Mouse (Mus musculus) midbrain, postnatal 0 days (tissue): Measurements from ENCODE around the gene Fbxw7. TPM values are rescaled to one million over a fixed set of nuclear protein-coding genes. Genes with fewer than 3 reads are reported as not detected.

Experiments
- ATAC-seq: fragments of 200-750 bp; cut with Nextera tagmentation; 2 replicates; pipeline ENCODE4 v1.8.0; 2017; ENCODE audit warnings: moderate number of reproducible peaks, mild to moderate bottlenecking, moderate TSS enrichment, moderate library complexity; ENCODE audit not compliant: low FRiP score
- DNase-seq: peaks from one replicate; pipeline ENCODE4 v3.0.0-alpha.2; 2015; ENCODE audit warnings: low spot score
- H3K27ac ChIP-seq: fragments of 300-500 bp; sonication (generic); 2 replicates; pipeline ENCODE4 v1.5.1; 2014; ENCODE audit warnings: low read depth, mild to moderate bottlenecking, low read length, mixed read lengths
- H3K27me3 ChIP-seq: fragments of 300-500 bp; sonication (generic); 2 replicates; pipeline ENCODE4 v1.6.1; 2014; ENCODE audit warnings: low read length, control low read depth, mixed read lengths; ENCODE audit not compliant: insufficient read depth
- H3K36me3 ChIP-seq: fragments of 300-500 bp; sonication (generic); 2 replicates; pipeline ENCODE4 v1.6.1; 2014; ENCODE audit warnings: low read length, control low read depth, mixed read lengths; ENCODE audit not compliant: insufficient read depth
- H3K4me1 ChIP-seq: fragments of 300-500 bp; sonication (generic); 2 replicates; pipeline ENCODE4 v1.6.1; 2014; ENCODE audit warnings: mild to moderate bottlenecking, control low read depth, antibody characterized with exemption, low read length, mixed read lengths; ENCODE audit not compliant: insufficient read depth
- H3K4me2 ChIP-seq: fragments of 300-500 bp; sonication (generic); 2 replicates; pipeline ENCODE4 v1.6.1; 2014; ENCODE audit warnings: low read depth, mild to moderate bottlenecking, low read length, mixed read lengths; ENCODE audit not compliant: poor library complexity, severe bottlenecking
- H3K4me3 ChIP-seq: fragments of 300-500 bp; sonication (generic); 2 replicates; pipeline ENCODE4 v1.5.1; 2014; ENCODE audit warnings: low read depth, mild to moderate bottlenecking, low read length, moderate library complexity
- H3K9ac ChIP-seq: fragments of 300-500 bp; sonication (generic); replicated peaks from 2 replicates; pipeline ENCODE4 v1.6.1; 2014; ENCODE audit warnings: mild to moderate bottlenecking, low read length, moderate library complexity, mixed read lengths; ENCODE audit not compliant: poor library complexity, severe bottlenecking
- H3K9me3 ChIP-seq: fragments of 300-500 bp; sonication (generic); 2 replicates; pipeline ENCODE4 v1.6.1; 2016; ENCODE audit warnings: low read length, control low read depth
- CTCF ChIP-seq: IDR thresholded peaks from 2 replicates; pipeline ENCODE4 v1.5.1; 2016; ENCODE audit warnings: antibody characterized with exemption, mild to moderate bottlenecking
- WGBS: fragments of 180-500 bp; shearing (Covaris S2); extraction: QIAGEN DNeasy Blood & Tissue Kit; methylation state at CpG from one replicate; pipeline ENCODE4 v1.1.7; 2014; 5-methylcytosine and 5-hydroxymethylcytosine counted together
- polyA plus RNA-seq: library from polyadenylated mRNA; unstranded; fragments of >200 nt; fragmentation: Nextera tagmentation; extraction: Ambion mirVana; gene quantifications from 2 replicates; pipeline ENCODE4 v1.2.1, GENCODE M21; 2015
- total RNA-seq: library from RNA; depleted of rRNA; stranded (reverse); fragments of >200 nt; gene quantifications from 2 replicates; pipeline ENCODE4 v1.2.3, GENCODE M21; 2014; rRNA removed

Fbxw7 gene
- total and polyA plus RNA-seq, 2 experiments from 2014 or later: 34.4 to 46.9 TPM

DNA sequence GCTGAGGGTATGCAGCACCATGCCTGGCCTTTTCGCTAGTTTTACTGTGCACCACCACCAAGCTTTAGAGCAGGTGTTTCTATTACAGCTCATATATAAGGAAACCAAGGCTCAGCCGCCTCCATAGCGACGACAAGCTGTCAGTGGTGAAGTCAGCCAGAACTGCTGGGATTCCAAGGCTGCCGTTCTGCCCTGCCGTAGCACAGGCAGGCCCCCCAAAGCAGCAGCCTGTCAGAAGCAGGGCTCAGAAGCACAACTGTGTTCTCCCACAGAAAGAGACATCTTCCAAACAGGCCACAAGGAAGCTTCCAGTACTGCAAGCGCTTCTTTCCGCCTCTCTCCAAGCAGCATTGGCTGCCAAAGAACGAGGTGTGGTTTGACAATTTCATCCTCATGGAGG, 200.6 kb downstream of the Fbxw7 start:
- no peaks in the 10 kb centered on the region for H3K27me3 ChIP-seq
- no peaks in the 10 kb centered on the region for H3K36me3 ChIP-seq
- H3K4me1 ChIP-seq: no peaks in the 10 kb centered on the region
- H3K4me3 ChIP-seq: no peak overlapping the region
- H3K4me2 ChIP-seq: no peak overlapping the region
- 43% methylated on average over 9 of the region's 9 CpGs for WGBS
- DNase-seq (peak; percentile 52), ATAC-seq (no peak)
- H3K27ac ChIP-seq: 0 out of 2 replicates have a peak overlapping the region, but pooled peaks have one; percentile 18
- H3K9ac ChIP-seq: no peak overlapping the region
- H3K9me3 ChIP-seq: no peaks in the 10 kb centered on the region
- TF ChIP-seq CTCF: peak; percentile 28

DNA sequence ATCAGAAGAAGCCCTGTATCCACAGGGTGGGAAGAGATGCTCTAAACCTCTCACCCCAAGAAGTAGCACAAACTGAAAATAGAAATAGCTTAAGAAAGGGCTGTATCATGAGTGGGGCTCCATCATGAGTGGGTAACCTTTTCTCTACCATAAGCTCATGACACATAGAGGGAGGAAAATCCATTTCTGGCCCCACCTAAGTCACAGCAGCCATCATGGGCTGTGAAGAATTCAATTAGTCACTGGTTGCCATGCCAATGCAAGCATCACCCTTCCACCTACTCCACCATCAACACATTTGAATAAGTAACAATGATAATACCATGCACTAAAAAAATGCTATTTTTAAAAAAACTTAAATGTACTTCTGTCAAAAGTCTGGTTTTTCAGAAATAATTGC, 205.1 kb downstream of the Fbxw7 start:
- no peak for ATAC-seq
- no peaks in the 10 kb centered on the region for H3K36me3 ChIP-seq
- H3K27me3 ChIP-seq: no peaks in the 10 kb centered on the region
- no peak for TF ChIP-seq CTCF
- H3K4me3 ChIP-seq: no peak overlapping the region
- H3K4me2 ChIP-seq: no peak overlapping the region
- no peak overlapping the region for H3K9ac ChIP-seq
- no peaks in the 10 kb centered on the region for H3K9me3 ChIP-seq
- no peak for DNase-seq
- no peak overlapping the region for H3K27ac ChIP-seq
- 0 out of 2 replicates have a peak, but pooled peaks cover under 1% of the 10 kb centered on the region for H3K4me1 ChIP-seq

GRCm38 (mm10) chr3:85021816-85022215, 206.7 kb downstream of the Fbxw7 start:
- Histone ChIP-seq H3K4me2 (no peak overlapping the region), H3K9me3 (no peaks in the 10 kb centered on the region), H3K9ac (no peak overlapping the region), H3K27ac (no peak overlapping the region), H3K4me1 (0 out of 2 replicates have a peak, but pooled peaks cover 2% of the 10 kb centered on the region), H3K27me3 (no peaks in the 10 kb centered on the region), H3K36me3 (no peaks in the 10 kb centered on the region), H3K4me3 (no peak overlapping the region)
- TF ChIP-seq CTCF: no peak
- no peak for ATAC-seq
- 93% methylated on average over 6 of the region's 6 CpGs for WGBS
- no peak for DNase-seq

- Histone ChIP-seq H3K36me3 (no peaks in the 10 kb centered on the region), H3K9ac (no peak overlapping the region), H3K4me2 (no peak overlapping the region), H3K27ac (no peak overlapping the region), H3K4me3 (no peak overlapping the region), H3K27me3 (no peaks in the 10 kb centered on the region), H3K4me1 (0 out of 2 replicates have a peak, but pooled peaks cover 2% of the 10 kb centered on the region), H3K9me3 (no peaks in the 10 kb centered on the region)
- 87% methylated on average over 11 of the region's 11 CpGs for WGBS
- ATAC-seq: no peak
- no peak for DNase-seq
- no peak for TF ChIP-seq CTCF
These were observed 207.7 kb downstream of the Fbxw7 start for GRCm38 (mm10) chr3:85022800-85023199.

GRCm38 (mm10) chr3:85024237-85024636, 209.2 kb downstream of the Fbxw7 start:
- Histone ChIP-seq H3K9me3 (no peaks in the 10 kb centered on the region), H3K36me3 (no peaks in the 10 kb centered on the region), H3K27ac (no peak overlapping the region), H3K27me3 (no peaks in the 10 kb centered on the region), H3K4me3 (no peak overlapping the region), H3K4me2 (no peak overlapping the region), H3K9ac (no peak overlapping the region), H3K4me1 (0 out of 2 replicates have a peak, but pooled peaks cover 2% of the 10 kb centered on the region)
- ATAC-seq (no peak), DNase-seq (no peak)
- no peak for TF ChIP-seq CTCF
- WGBS: 78% methylated on average over 2 of the region's 2 CpGs

DNA sequence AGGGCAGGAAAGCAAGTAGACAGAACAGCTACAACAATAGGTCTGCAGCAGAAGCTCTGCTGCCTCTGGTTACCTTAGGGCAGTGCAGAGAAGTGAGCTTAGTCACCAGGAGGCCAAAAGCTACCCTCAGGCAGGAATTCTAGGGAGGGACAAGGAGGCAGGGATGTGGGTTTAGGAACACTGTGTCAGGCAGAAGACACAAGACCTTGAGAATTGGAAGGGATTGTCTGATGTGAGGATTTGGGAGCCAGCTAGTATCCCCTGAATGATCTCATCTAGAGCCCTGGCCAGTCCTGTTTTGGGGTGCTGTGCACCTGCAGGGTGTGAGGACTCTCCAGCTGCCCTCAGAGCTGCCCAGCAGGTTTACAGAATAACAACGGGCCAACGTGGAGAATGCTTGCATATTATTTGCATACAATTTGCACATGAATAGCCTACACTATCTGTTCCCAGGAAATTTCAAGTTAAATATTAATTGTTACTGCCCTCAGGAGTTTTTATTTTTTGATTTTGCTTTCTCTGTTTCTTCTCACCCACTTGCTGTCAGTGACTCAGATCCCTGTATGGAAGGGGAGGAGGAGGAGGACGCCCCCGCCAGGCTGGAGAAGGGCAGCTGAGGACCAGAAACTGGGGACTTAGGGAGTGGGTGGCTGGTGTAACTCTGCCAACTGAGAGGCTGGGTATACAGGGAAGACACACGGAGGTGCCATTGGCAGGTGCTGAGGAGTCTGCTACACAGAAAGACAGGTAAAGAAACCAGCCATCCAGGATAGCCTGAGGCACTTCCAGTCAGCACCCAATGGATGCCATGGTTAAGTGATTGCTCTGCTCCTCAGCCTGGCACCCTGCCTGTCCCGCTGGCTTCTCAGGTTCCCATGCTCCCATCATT, 210.0 kb downstream of the Fbxw7 start:
- DNase-seq: no peak
- WGBS: 18% methylated on average over 6 of the region's 6 CpGs
- H3K36me3 ChIP-seq: no peaks in the 10 kb centered on the region
- no peaks in the 10 kb centered on the region for H3K27me3 ChIP-seq
- no peak for TF ChIP-seq CTCF
- H3K9ac ChIP-seq: no peak overlapping the region; the same call in 1 of the 2 replicates
- no peak overlapping the region for H3K4me3 ChIP-seq
- no peaks in the 10 kb centered on the region for H3K9me3 ChIP-seq
- H3K4me1 ChIP-seq: 0 out of 2 replicates have a peak, but pooled peaks cover 2% of the 10 kb centered on the region
- no peak for ATAC-seq
- H3K4me2 ChIP-seq: no peak overlapping the region
- H3K27ac ChIP-seq: no peak overlapping the region

Other genes with a start within 250 kb of the Fbxw7 start
- gene Arfip1, start 232.6 kb upstream of the Fbxw7 start, total RNA-seq: 20.2 and 25.4 TPM in 2 replicates
- gene Arfip1, start 232.6 kb upstream of the Fbxw7 start, polyA plus RNA-seq: 20.7 and 21.2 TPM in 2 replicates
- gene Tigd4, start 221.7 kb upstream of the Fbxw7 start, total RNA-seq: not detected in 2 replicates
- gene Tigd4, start 221.7 kb upstream of the Fbxw7 start, polyA plus RNA-seq: not detected in 2 replicates
- 0.42 TPM in 1 of 2 replicates, not detected in the other for gene Tmem154, start 149.1 kb upstream of the Fbxw7 start, total RNA-seq
- gene Tmem154, start 149.1 kb upstream of the Fbxw7 start, polyA plus RNA-seq: 0.86 and 2.0 TPM in 2 replicates